Mouse (Mus musculus): ENCODE measurements around the gene Gm7879.

Gene Gm7879

GRCm38 (mm10) chr5:43948111-43948743 is 35.3 kb downstream of the Gm7879 start:
- DNase-seq (ENCODE audit: low read depth, low spot score), result no peak

GRCm38 (mm10) chr5:43948748-43949275 is 35.9 kb downstream of the Gm7879 start:
- no peak for DNase-seq (ENCODE audit: low read depth, low spot score)

- no peak for DNase-seq (ENCODE audit: low read depth, low spot score)
These were observed 40.3 kb downstream of the Gm7879 start for GRCm38 (mm10) chr5:43953241-43953640.

GRCm38 (mm10) chr5:43959884-43960440 is 47.0 kb downstream of the Gm7879 start:
- DNase-seq (ENCODE audit: low read depth, low spot score), result no peak

- no peak for DNase-seq (ENCODE audit: low read depth, low spot score)
These were observed 48.1 kb downstream of the Gm7879 start for GRCm38 (mm10) chr5:43961056-43961455.

All from brain, embryonic 18.5 days (tissue).